ENCODE assay signal across 2 mouse cellular contexts in genomic region chr10:24131451-24132262, GRCm38 (mm10).
TF ChIP-seq lines count a peak whose summit lies in the region.

No protein-coding gene starts in this region.

TF ChIP-seq in CH12.LX, 34 proteins besides CTCF, POLR2A, EP300 and RAD21:
- TF ChIP-seq SMC3 (IDR thresholded peaks at IDR 0.05; ENCODE audit: low read depth, low read length) (peak; percentile 76), MAX (IDR thresholded peaks at IDR 0.05; ENCODE audit: low read length) (no peak), IRF4 (IDR thresholded peaks at IDR 0.05; ENCODE audit: low read depth, low read length) (peak; percentile 71; the same call in 1 of the 2 replicates)

TF ChIP-seq in myocyte, 11 proteins besides CTCF, POLR2A, EP300 and RAD21:
- TF ChIP-seq TCF12 (IDR thresholded peaks at IDR 0.05; ENCODE audit: insufficient read depth, poor library complexity, severe bottlenecking) (no peak), TCF3 (IDR thresholded peaks at IDR 0.05; ENCODE audit: insufficient read length, low read depth) (no peak), CEBPB (IDR thresholded peaks at IDR 0.05; ENCODE audit: insufficient read depth, poor library complexity, severe bottlenecking) (peak; percentile 30; the same call in 1 of the 2 replicates), POLR2AphosphoS2 (IDR thresholded peaks at IDR 0.05; ENCODE audit: insufficient read length, low read depth) (no peak), REST (IDR thresholded peaks at IDR 0.05; ENCODE audit: insufficient read depth, insufficient read length) (no peak), E2F4 (IDR thresholded peaks at IDR 0.05; ENCODE audit: insufficient read depth) (no peak)
